Mouse (Mus musculus) T-cell, adult 2 months (primary cell): ENCODE data around the gene Tmtc4.

Experiments used
- DNase-seq: peaks from one replicate; pipeline ENCODE4 v3.0.0; 2022; ENCODE audit warnings: low spot score

Gene Tmtc4

DNA sequence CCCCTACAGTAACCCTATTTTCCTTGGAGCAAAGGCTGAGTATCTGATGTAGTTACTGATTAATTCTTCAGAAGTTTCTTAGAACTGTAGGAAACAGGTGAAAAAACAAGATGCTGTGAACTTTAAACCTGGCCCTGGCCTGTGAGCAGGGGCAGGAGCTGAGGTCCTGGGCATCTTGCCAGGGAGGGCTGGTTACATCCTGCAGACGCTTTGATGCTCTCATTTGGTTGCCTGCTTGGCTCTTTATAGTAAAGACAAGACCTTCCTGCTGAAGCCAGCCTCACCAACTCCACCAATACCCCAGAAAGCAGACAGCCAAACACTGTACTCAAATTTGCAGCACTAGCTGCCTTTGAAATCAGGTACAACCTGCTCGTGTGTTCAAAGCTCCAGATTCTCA lies 81.7 kb downstream of the Tmtc4 start:
- peak; percentile 87 for DNase-seq

DNA sequence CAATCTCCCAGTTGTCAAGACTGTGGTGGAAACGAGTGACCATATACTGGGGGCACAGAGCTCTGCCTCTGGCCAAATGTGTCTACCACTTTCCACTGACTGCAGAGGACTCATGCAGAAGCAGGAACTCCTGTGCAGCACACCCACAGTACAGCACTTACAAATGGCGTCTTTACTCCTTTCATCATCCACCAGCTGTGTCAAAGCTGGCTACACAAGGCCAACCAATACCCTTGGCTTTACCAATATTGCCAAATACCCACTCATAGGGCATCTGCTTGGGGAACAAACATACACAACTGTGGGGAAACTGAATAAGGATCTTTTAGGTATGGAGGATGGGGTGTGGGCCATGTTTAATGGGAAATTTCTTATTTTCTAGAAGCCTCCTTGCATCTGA lies 82.1 kb downstream of the Tmtc4 start:
- DNase-seq: peak; percentile 19

DNA sequence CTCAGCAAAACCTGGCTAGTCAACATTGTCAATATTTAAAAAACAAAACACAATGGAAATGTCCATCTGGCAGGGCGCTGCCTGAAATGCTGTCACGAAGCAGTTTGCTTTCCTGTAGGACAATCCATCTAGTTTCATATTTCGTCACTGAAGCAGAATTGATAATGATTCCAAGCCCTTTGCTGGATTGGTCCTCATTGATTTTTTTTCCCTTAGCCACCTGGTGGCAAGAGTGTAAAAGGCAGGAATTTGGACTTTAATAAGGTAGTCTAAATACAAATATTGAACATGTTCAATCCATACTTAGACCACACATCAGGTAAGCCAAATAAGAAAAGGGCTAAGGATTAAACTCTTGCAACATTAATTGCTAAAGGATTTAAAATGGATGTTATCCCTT lies 82.7 kb downstream of the Tmtc4 start:
- DNase-seq: no peak

DNA sequence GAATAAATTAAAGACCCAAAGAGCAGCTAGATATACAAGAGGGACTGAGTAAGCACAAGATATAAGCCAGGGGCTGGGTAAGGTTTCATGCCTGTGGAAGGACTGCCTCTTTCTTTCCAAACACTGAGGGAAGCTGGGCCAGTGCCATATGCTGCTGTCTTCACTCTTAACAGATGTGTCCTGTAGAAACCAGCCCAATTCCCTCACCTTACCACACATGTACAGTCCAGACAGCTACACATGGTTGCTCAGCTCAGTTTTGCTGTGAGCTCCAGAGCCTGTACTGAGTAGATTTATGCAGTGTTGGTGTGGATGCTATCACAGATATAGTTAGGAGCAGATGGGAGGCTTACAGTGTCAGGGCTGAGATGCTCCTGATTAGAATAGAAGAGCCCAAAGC lies 83.2 kb downstream of the Tmtc4 start:
- no peak for DNase-seq

DNA sequence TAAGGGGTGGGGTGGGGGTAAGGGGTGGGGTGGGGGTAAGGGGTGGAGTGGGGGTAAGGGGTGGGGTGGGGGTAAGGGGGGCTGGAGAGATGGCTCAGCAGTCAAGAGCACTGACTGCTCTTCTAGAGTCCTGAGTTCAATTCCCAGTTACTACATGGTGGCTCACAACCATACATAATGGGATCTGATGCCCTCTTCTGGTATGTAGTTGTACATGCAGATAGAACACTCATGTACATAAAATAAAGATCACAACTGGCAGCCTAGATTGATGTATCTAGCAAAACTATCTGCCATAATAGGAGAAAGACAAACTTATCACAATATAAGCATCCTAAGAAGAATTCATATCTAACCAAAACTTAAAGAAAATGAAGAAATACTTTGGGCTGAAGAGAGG lies 85.3 kb downstream of the Tmtc4 start:
- no peak for DNase-seq

DNA sequence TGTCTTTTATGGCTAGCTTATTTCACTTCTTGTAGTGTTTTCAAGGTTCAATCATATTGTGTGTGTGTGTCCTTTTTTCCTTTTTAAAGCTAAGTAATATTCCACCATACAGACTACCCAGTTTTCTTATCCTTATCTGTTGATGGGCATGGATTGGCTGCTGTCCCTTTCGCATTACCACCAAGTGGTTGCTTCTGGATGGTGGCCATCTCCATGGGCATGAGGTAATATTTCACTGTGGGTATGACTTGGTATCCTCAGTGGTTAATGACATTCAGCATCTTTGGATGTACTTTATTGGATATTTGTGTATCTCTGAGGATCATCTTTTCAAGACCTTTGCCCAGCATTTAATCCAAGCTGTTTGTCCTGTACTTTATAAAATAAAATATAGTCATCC lies 87.7 kb downstream of the Tmtc4 start:
- no peak for DNase-seq

DNA sequence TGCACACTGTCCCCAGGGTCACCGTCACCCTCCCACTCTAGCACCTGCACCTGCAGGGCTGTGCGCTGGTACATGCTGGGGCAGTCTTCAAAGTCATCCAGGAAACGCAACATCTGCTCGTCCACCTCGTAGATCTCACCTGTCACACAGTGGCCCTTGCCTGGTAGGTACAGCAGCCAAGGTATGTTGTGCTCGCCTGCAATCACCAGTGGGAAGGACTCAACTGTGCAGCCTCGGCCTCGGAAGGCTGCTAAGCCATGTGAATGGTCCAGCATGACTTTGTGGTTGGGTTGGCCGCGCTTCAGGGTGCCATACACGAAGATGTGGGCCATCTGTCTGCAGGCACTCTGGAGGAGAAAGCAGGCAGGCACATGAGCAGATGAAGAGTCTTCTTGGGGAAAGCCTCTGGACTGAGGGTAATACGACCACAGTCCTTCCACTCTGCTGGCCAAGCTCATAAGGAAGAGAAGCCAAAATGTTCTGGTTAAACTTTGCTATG lies 92.3 kb downstream of the Tmtc4 start:
- no peak for DNase-seq

DNA sequence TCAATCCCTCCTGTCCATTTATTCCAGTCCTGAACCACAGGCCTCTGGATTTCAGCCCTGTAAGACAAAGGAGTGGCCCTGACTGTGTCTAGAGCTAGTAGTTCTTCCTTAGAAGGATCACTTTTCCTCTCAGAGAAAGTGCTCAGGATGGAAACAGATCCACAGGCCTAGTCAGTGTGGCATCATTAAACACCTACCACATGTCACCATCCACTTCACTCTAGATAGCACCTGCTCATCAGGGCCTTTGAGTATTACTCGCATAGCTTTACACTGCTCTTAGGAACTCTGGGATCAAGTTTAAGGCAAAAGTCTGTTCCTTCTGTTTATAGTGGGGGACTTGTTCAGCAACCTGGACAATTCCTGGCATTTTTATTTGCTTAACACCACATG lies 95.4 kb downstream of the Tmtc4 start:
- DNase-seq: no peak

DNA sequence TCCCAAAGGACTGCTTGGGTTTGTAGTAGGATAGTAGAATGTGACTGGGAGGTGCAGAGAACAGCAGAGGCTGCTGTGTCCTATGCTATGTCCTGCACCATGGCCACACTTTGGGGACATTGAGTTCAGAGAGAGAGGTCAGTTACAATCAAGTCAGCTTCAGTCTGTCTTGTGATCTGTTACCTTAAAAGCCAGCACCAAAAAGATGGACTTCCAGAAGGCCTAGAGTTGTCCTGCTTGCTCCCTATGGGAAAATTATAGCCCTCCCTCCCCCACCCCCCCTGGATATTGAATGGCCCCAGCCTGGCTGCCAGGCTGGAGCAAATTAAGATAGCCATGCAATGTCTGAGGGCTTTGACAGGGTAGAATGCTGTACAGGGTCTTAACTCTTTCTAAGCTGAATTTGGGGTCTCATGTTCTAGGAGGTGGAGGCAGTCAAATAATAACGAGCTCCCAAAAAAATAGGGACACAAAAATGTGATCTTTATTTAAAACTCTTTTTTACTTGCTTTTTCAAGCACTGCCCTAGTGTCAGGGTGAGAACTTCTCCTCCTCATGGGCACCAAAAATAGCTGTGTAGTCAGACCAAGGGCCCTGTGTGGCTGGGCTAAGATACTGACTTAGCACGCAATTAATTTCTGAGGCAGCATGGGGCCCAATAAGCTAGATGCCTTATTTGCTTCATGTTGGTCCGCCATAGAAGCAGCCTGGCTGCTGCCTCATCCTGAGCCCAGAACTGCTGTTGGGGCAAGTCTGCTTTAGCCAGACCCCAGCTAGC lies 95.9 kb downstream of the Tmtc4 start:
- no peak for DNase-seq

DNA sequence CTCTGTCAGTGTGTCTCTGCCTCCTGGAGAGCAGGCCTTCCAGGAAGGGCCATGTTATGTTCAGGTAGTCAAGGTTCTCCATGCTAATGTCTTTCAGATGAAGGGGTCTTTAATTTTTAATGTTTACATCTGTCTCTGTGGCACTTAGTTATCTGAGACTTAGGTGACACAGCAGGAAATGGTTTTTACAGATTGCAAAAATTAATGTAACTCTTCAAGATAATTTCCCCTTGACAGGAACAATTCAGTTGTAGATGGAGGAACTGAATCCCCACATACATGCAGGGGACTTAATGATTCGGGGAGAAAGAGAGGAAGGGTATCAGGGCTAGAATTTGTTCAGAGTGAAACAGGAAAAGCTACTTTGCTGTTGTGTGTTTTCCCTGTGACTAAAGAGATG lies 96.6 kb downstream of the Tmtc4 start:
- DNase-seq: no peak

DNA sequence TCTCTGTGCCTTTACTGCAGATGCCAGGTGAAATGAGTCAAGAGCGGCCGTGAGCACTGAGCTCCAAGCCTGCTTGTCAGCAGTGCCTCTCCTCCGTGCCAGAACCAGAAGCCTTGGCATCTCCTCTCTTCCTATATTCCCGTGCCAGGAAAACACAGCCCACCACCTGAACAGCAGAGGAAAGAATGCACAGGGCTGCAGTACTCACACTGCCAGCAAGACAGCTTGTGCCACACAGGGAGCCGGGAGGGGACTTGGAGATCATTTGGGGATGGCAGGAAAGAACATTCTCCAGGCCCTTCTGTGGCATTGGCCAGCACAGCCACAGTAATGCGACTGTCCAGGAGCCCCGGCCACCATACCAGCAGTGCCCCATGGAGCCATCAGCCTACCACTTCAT lies 97.9 kb downstream of the Tmtc4 start:
- DNase-seq: no peak

DNA sequence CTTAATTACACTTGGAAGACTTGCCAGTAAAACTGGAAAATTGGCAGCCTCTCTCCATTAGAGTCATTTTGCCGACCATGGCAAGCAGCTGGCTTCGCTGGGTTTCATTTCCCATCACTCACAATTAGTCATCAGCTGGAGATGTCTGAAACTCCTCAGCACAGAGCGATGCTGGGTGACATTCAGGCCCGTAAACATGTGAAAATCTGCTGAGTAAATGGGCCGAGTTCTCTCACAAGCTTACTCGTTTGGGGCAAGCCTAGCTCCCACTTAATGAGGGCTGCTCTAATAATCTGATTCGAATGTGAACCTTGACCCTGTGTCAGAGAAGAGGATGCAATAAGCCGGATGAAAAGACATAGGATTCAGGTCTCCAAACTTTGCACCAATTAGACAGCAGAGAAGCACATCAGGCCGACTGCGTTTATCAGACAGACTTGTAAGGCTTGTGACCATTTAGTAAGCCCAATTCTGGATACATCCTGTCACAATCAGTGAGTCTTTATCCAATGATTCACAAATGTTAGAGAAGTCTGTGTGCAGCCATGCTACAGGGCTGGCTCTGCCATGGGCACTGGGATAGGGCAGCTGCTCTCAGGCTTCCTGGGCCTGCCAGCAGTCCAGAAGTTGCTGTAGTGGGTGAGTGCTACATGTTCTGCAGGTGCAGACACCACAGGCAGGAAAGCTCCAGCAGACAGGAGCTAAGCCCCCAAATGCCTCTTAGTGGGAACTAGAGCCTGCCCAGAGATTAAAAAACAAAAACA lies 99.8 kb downstream of the Tmtc4 start:
- DNase-seq: no peak

DNA sequence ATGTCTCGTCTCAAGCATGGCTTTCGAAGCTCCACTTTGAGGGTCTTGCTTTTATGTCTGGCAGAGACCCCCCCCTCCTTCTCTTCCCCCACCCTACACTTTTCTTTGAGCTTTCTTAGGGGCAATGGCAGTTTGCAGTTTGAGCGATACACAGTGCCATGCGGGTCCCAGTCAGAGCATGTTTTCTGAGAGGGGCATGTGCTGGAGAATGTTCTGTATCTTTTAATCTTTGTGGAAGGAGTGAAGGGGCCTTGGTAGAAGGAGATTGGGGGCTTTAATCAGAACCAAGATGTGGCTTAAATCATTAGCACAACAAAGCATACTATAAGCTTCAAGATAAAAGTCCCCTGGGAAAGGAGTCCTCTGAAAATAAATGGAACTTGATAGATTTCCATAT lies 100.4 kb downstream of the Tmtc4 start:
- no peak for DNase-seq

DNA sequence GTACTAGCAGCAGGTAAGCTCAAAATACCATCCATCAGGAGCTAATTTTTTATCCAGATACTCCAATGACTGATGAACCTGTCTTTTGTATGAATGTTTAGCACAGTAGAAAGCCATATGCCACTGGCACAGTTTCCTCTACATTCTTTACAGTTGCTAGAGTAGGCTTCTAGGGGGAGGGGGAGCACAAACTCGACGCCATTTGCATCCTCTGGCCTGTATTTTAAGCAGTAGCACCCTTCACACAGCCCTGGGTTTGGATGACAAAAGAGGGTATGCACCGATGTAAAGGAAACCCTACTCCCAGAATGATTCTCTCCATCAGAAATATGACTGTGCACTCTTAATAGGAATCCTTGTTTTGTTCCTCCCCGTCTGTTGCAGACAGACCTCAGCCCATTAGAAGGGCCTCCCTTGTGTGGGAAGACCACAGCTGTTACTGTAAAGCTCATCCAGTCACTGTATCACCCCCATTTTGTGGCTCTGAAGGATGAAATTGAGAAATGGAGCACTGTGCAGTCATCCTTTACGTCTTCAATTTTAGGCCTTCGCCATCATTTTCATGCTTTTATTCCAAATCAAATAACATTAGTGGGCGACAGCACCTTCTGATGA lies 100.9 kb downstream of the Tmtc4 start:
- DNase-seq: no peak

DNA sequence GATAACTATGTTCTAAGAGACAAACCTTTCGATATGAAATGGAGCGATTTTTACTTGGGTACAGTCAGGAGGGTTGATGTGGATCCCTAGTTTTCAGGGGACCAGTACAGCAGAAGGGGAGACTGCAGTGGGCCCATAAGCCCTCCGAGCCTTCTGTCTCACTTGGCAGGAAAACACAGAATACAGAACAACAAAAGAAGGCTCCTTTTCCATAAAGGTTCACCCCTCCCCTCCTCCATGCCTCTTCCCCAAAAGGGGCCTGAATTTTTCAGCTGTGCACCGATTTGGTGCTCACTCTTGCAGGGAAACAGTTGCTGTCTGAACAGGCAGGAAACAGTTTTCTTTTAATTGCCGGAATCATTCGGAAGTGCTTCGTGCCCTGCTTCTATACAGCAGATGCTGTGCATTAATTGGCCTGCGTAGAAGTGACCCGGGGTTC lies 101.6 kb downstream of the Tmtc4 start:
- DNase-seq: no peak

DNA sequence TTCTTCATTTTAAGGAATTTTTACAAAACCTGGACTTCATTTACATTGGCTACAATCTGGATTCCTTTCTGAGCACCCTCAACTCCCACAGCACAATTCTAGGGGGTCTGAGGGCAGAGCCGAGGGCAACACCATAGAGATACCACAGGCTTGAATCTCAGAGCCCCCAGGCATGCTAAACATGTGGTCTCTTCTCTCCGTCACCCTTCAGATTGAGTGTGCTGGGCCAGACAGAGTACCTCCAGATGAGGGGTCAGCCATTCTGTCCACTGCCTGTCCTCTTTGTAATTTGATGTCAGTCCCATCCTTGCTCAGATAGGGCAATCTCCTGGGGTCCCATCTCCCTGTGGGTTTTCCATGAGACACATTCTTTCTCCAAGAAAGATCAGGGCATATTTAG lies 102.1 kb downstream of the Tmtc4 start:
- DNase-seq: no peak

DNA sequence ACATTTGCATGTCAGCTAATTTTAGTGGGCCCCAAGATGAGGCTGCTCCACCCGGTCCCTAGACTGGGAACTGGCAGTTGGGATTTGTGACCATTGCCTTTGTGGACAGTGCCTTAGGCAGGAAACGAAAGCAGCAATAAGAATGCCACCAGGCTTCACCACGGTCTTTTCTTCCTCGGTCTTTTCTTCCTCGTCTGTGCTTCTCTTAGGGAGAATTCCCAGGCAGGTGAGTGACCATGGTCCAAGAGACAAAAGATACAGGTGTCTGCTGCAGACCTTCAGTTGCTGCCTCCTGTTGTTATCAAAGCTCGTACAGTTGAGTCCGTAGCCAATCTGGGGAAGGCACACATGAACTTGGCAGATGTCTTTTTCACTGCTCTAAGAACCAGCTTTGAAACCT lies 103.5 kb downstream of the Tmtc4 start:
- DNase-seq: no peak

DNA sequence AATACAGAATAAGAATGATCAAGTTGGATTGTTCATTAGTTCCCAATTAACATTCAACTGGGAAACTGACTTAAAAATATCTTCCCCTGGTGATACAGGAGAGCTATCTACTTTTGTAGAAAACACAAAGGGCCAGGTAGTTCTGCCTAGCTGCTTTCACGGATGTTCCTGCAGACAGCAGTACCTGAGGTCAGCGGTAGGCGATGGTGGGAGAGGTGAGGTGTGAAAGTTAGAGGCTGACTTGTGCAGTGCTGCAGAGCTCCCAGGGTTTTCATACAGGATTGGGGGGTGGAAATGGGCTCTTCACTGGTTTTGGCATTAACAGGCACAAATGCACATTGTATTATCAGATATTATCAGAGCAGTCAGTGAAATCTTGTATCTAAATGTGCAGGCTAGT lies 106.0 kb downstream of the Tmtc4 start:
- no peak for DNase-seq

DNA sequence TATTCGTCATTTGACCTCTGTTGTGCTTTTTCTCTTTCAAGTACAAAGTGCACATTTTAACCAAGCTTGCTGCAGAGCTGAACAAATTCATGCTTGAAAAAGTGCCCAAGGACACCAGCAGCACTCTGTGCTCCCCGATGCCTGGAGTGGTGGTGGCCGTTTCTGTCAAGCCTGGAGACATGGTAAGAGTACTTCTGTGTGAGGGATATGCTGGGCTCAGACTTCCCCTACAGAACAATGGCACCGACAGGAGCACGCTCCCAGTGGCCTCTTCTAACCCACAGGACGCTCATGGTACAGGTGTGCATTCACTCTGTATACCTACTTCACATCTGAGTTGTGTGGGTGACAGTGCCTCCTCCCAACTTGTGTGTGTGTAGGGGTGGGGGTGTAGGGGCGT lies 107.1 kb downstream of the Tmtc4 start:
- no peak for DNase-seq

DNA sequence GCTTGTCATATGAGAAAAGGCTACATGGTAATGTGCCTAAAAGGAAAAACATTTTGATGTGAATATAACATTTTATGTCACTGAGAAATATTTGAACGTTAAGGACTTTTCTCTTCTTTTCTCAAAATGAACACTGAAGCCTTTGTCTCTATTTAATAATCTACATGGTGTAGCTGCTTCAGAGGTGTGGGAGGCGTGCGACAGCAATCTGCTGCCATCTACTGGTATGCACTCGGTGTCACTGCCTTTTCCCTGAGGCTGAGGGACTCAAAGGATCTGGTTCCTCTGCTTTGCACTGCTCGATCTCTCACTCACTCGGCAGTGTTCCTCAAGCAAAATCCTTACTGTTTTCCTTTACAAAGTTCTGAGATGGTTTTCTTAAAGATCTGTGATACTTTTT lies 107.7 kb downstream of the Tmtc4 start:
- DNase-seq: peak; percentile 70

DNA sequence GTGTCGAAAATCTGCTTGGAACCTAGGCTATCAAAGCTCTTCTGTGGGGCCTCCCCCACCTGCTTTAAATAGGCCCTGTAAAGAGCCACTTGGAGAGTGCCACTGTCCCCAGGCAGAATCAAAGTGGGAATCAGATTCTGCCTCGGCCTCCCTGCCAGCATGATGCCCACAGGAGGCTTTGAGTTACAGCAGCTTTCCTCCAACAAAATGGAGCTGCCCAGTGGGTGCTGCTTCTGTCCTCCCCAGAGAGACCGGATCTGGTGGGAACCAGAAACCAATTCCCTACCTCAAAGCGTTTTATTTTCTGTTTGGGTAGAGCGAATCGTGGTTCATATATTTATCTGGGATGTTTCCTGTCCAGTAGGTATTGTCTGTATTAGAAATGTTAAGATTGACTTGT lies 108.2 kb downstream of the Tmtc4 start:
- DNase-seq: no peak

DNA sequence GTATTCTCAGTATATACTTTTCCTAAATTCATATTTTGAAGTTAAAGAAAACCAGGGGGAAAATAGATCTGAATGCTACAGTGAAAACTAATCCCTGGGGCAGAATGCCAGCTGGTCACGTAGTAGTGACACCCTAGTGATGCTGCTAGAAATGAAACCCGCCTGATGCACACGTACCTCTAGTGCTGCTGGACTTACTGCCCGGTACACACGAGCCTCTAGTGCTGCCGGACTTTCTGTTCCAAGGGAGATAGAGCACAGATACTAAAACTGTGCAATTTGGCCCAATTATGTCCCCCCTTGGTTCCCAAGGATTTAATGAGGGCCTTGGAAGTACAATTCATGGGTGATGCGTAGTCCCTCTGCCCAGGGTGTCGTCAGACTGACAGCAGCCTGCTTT lies 108.8 kb downstream of the Tmtc4 start:
- no peak for DNase-seq

DNA sequence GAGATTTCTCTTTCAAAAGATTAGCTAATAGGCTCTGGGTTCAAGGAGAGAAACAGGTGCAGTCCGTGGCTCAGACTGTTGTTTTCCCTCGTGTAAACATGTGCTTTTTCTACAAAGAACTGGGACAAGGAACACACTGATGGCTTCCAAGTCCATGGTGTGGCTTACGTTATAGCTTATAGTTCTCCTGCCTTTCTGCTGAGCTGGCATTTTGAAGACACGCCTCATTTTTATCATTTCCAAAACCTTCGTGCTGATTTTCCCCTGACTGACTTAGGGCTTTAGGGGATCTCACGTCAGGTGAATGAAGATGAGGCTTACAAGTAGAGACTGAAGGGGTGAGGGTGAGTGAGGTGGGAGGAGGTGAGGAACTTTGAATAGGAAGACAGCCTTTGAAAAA lies 111.2 kb downstream of the Tmtc4 start:
- no peak for DNase-seq
